Mouse (Mus musculus) liver, postnatal 0 days (tissue): Measurements from ENCODE around the gene Gprc5a. TPM values are rescaled to one million over a fixed set of nuclear protein-coding genes. Genes with fewer than 3 reads are reported as not detected.

ENCODE experiments used
- ATAC-seq: fragments of 200-750 bp; cut with Nextera tagmentation; 2 replicates; pipeline ENCODE4 v1.8.0; 2017; ENCODE audit warnings: mild to moderate bottlenecking, moderate library complexity
- DNase-seq: peaks from one replicate; pipeline ENCODE4 v3.0.0-alpha.2; 2016
- H3K27ac ChIP-seq: fragments of 300-500 bp; sonication (generic); 2 replicates; pipeline ENCODE4 v1.5.1; 2014; ENCODE audit warnings: antibody characterized with exemption, moderate library complexity, mild to moderate bottlenecking, low read depth
- H3K27me3 ChIP-seq: fragments of 300-500 bp; sonication (generic); 2 replicates; pipeline ENCODE4 v1.6.1; 2014; ENCODE audit warnings: low read length, control low read depth, mixed read lengths; ENCODE audit not compliant: insufficient read depth
- H3K36me3 ChIP-seq: fragments of 300-500 bp; sonication (generic); replicated peaks from 2 replicates; pipeline ENCODE4 v1.6.1; 2014; ENCODE audit warnings: mild to moderate bottlenecking, control low read depth, low read length, moderate library complexity, mixed read lengths; ENCODE audit not compliant: insufficient read depth
- H3K4me1 ChIP-seq: fragments of 300-500 bp; sonication (generic); 2 replicates; pipeline ENCODE4 v1.6.1; 2014; ENCODE audit warnings: antibody characterized with exemption, mild to moderate bottlenecking, control low read depth; ENCODE audit not compliant: insufficient read depth
- H3K4me2 ChIP-seq: fragments of 300-500 bp; sonication (generic); 2 replicates; pipeline ENCODE4 v1.6.1; 2014; ENCODE audit warnings: low read depth, mild to moderate bottlenecking, low read length, moderate library complexity, mixed read lengths
- H3K4me3 ChIP-seq: fragments of 300-500 bp; sonication (generic); 2 replicates; pipeline ENCODE4 v1.5.1; 2014; ENCODE audit warnings: low read depth, low read length
- H3K9ac ChIP-seq: fragments of 300-500 bp; sonication (generic); replicated peaks from 2 replicates; pipeline ENCODE4 v1.6.1; 2014; ENCODE audit warnings: mild to moderate bottlenecking, moderate library complexity
- H3K9me3 ChIP-seq: fragments of 300-500 bp; sonication (generic); 2 replicates; pipeline ENCODE4 v1.6.1; 2016; ENCODE audit warnings: mild to moderate bottlenecking, control low read depth, low read length, mixed read lengths
- CTCF ChIP-seq: sonication (generic); IDR thresholded peaks from 2 replicates; pipeline ENCODE4 v1.5.1; 2016; ENCODE audit warnings: antibody characterized with exemption, low read depth
- EP300 ChIP-seq: IDR thresholded peaks from 2 replicates; pipeline ENCODE4 v1.6.1; 2016; ENCODE audit warnings: antibody characterized with exemption, low read depth, mild to moderate bottlenecking
- WGBS: fragments of 180-500 bp; shearing (Covaris S2); extraction: QIAGEN DNeasy Blood & Tissue Kit; methylation state at CpG from one replicate; pipeline ENCODE4 v1.1.7; 2014; ENCODE audit not compliant: insufficient replicate concordance; 5-methylcytosine and 5-hydroxymethylcytosine counted together
- polyA plus RNA-seq: library from polyadenylated mRNA; unstranded; fragments of >200 nt; fragmentation: Nextera tagmentation; extraction: Ambion mirVana; gene quantifications from 2 replicates; pipeline ENCODE4 v1.2.1, GENCODE M21; 2015

The Gprc5a gene
- polyA plus RNA-seq, 1 experiment from 2014 or later = 0.21 TPM

DNA sequence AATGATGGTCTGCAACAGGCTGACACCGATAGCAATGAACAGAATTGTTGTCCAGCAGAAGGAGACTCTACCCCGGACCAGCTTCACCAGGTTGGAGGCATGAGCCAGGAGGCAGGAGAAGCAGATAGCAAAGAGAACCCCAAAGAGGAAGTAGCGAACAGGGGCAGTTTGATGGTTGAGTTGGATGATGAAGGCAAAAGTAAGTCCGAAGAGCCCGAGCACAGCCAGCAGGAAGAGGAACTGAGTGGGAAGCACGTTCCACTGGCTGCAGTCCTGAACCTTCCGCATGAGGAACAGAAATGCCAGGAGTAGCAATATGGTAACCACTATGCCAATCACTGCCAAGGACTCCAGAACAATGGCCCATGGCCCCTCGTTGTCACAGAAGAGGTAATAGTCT, 51.0 kb downstream of the Gprc5a start:
- no peak overlapping the region for H3K4me3 ChIP-seq
- no peak overlapping the region for H3K4me2 ChIP-seq
- TF ChIP-seq EP300 (no peak), CTCF (no peak)
- H3K36me3 ChIP-seq = no peaks in the 10 kb centered on the region
- no peak overlapping the region for H3K27ac ChIP-seq
- no peaks in the 10 kb centered on the region for H3K27me3 ChIP-seq
- H3K9ac ChIP-seq = no peak overlapping the region
- DNase-seq = no peak
- H3K9me3 ChIP-seq = no peaks in the 10 kb centered on the region
- WGBS = 46% methylated on average over 8 of the region's 8 CpGs
- ATAC-seq = no peak
- H3K4me1 ChIP-seq = no peaks in the 10 kb centered on the region

DNA sequence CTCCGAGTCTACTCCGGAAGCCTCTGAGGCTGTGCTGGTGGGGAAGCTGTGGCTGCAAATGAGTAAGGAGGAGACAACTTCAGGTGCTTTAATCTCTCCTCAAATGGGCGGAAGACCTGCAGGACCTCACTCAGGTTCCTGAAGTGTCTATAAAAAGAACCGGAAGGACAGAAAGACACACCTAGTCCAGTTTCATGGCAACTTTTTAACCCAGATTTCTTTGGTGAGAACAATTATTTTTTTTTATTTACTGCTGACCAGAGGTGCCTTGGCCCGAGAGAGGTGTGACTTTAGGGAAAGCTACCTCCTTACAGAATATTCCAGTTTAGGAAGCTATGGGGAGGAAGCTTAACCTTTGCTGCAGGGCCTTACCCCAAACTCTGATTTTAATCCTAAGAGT, 52.7 kb downstream of the Gprc5a start, which contains the start of gene Gprc5d:
Gene Gprc5d, minus strand, starts transcription at position 101 of the 400 bp plus-strand sequence.
- 79% methylated on average over 5 of the region's 5 CpGs for WGBS
- Histone ChIP-seq H3K4me1 (no peaks in the 10 kb centered on the region), H3K27ac (no peak within 1 kb of the TSS), H3K36me3 (no peaks in the 10 kb centered on the region), H3K4me2 (no peak within 1 kb of the TSS), H3K9me3 (no peaks in the 10 kb centered on the region), H3K4me3 (no peak within 1 kb of the TSS), H3K27me3 (no peaks in the 10 kb centered on the region), H3K9ac (no peak within 1 kb of the TSS)
- ATAC-seq = no peak
- no peak for DNase-seq
- no peak for TF ChIP-seq EP300
- no peak for TF ChIP-seq CTCF

DNA sequence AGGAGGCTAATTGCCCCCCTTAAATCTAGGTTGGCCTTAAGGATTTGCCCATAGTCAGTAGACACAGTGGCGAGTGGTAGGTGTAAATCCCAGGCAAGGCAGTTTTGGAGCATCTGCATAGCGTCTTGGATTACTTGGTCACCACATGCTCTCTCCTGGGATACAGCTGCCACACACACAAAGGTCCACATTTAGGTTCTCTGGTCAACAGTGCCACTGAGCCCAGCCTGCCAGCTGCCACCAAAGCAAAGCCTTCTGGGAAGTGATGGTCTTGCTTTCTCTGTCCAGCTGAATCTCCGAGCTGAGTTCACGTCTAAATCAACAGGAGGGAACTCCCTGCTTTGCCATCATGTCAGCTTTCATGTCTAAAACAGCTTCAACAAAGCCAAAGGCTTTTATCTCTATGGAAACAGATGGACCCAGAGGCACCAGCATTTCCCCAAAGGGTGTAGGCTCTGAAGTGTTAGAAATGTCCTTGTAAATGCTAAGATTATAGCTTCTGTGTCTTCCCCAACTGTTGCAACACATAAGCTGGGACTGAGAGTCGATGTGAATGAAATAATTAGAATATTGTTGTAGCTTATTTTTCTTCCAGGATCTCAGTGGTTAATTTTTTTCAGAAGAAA, 59.4 kb downstream of the Gprc5a start:
- H3K9ac ChIP-seq = no peak overlapping the region
- ATAC-seq (no peak), DNase-seq (no peak)
- WGBS = 54% methylated on average over 5 of the region's 5 CpGs
- H3K27me3 ChIP-seq = no peaks in the 10 kb centered on the region
- no peak overlapping the region for H3K4me2 ChIP-seq
- TF ChIP-seq EP300 (no peak), CTCF (no peak)
- no peak overlapping the region for H3K27ac ChIP-seq
- H3K4me1 ChIP-seq = no peaks in the 10 kb centered on the region
- no peak overlapping the region for H3K4me3 ChIP-seq
- H3K9me3 ChIP-seq = no peaks in the 10 kb centered on the region
- H3K36me3 ChIP-seq = no peaks in the 10 kb centered on the region

DNA sequence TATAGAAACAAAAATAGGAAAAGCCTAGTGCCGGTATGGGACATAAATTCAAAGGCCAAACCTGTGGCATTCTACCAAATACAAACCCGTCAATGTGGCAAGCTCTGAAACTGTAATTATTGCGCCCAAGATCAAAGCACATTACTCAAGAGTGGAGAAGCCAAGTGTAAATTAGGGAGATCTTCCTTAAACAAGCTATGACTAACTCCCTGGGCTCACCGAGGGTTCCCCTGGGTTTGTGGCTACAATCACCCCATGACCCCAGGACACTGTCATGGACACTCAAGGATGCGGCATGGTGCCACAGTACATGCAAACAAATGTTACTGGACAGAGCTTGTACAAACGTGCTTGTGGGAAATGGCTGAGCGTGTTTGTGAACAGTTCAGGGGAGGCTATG, 67.6 kb downstream of the Gprc5a start:
- no peak for DNase-seq
- 90% methylated on average over 7 of the region's 7 CpGs for WGBS
- H3K36me3 ChIP-seq = peaks cover 27% of the 10 kb centered on the region
- ATAC-seq = no peak
- H3K27me3 ChIP-seq = no peaks in the 10 kb centered on the region
- H3K4me2 ChIP-seq = no peak overlapping the region
- no peaks in the 10 kb centered on the region for H3K4me1 ChIP-seq
- H3K27ac ChIP-seq = no peak overlapping the region
- H3K9me3 ChIP-seq = no peaks in the 10 kb centered on the region
- H3K4me3 ChIP-seq = no peak overlapping the region
- no peak for TF ChIP-seq EP300
- TF ChIP-seq CTCF = no peak
- no peak overlapping the region for H3K9ac ChIP-seq

DNA sequence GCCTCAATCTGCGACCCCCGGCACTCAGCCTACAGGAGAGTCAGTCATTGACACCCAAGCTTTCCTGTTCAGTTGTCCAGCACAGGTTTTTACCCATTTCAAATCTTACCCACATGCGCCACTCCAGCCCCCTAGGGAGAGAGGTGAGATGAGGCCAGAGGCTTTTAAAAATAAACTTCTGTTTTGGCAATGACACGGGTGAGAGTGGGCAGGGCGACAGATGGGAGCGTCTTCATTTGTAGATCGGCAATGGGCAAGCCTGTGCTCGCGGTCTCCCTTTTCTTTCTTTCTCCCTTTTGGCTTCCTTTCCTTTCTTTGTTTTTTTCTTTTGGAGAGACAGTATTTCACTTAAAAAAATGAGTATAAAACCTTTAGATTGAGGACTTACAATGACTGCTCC, 68.0 kb downstream of the Gprc5a start:
- H3K4me2 ChIP-seq = no peak overlapping the region
- DNase-seq = no peak
- H3K27ac ChIP-seq = no peak overlapping the region
- H3K36me3 ChIP-seq = peaks cover 28% of the 10 kb centered on the region
- no peaks in the 10 kb centered on the region for H3K9me3 ChIP-seq
- 91% methylated on average over 9 of the region's 9 CpGs for WGBS
- TF ChIP-seq CTCF = no peak
- TF ChIP-seq EP300 = no peak
- H3K9ac ChIP-seq = no peak overlapping the region
- no peak for ATAC-seq
- H3K4me1 ChIP-seq = no peaks in the 10 kb centered on the region
- no peaks in the 10 kb centered on the region for H3K27me3 ChIP-seq
- no peak overlapping the region for H3K4me3 ChIP-seq

Other genes with a start within 250 kb of the Gprc5a start
- 6.3 and 6.6 TPM in 2 replicates for gene Crebl2, start 235.5 kb upstream of the Gprc5a start, polyA plus RNA-seq
- gene Gpr19, start 167.1 kb upstream of the Gprc5a start, polyA plus RNA-seq = 4.6 and 4.8 TPM in 2 replicates
- gene Cdkn1b, start 145.2 kb upstream of the Gprc5a start, polyA plus RNA-seq = 10.9 and 14.1 TPM in 2 replicates
- 2.4 and 2.5 TPM in 2 replicates for gene Apold1, start 83.9 kb upstream of the Gprc5a start, polyA plus RNA-seq
- 32.5 and 34.8 TPM in 2 replicates for gene Ddx47, start 54.0 kb upstream of the Gprc5a start, polyA plus RNA-seq
- gene Gprc5d, start 52.6 kb downstream of the Gprc5a start, polyA plus RNA-seq = 0.11 and 0.13 TPM in 2 replicates
- 15.4 and 17.1 TPM in 2 replicates for gene Fam234b, start 132.3 kb downstream of the Gprc5a start, polyA plus RNA-seq
- gene Hebp1, start 132.4 kb downstream of the Gprc5a start, polyA plus RNA-seq = 94.2 and 108 TPM in 2 replicates
- gene Gsg1, start 188.7 kb downstream of the Gprc5a start, polyA plus RNA-seq = 0.14 and 0.26 TPM in 2 replicates
- not detected in 2 replicates for gene Pbp2, start 244.8 kb downstream of the Gprc5a start, polyA plus RNA-seq